Mouse (Mus musculus): ENCODE results near the gene Dgkh. TPM values are rescaled to one million over a fixed set of nuclear protein-coding genes. Genes with fewer than 3 reads are reported as not detected.
A peak's percentile ranks its signal among the peaks of the same experiment; 100 is the strongest.

Dgkh gene
- total RNA-seq (2014; fragmentation: Nextera tagmentation) (1.0 and 1.5 TPM in 2 replicates), total RNA-seq (2017) (1.3 and 1.5 TPM in 2 replicates)

- peak; percentile 76 for ATAC-seq (replicated peaks; ENCODE audit: poor library complexity, severe bottlenecking)
These were observed at the start of gene Dgkh for GRCm38 (mm10) chr14:78732617-78733312. Gene Dgkh (minus strand): TSS chr14:78732776.

- ATAC-seq (replicated peaks; ENCODE audit: poor library complexity, severe bottlenecking) = no peak
These were observed 44.6 kb upstream of the Dgkh start for GRCm38 (mm10) chr14:78777215-78777614.

- ATAC-seq (replicated peaks; ENCODE audit: poor library complexity, severe bottlenecking) = no peak
These were observed 44.1 kb upstream of the Dgkh start for GRCm38 (mm10) chr14:78776659-78777058.

GRCm38 (mm10) chr14:78775699-78776098 lies 43.1 kb upstream of the Dgkh start:
- ATAC-seq (replicated peaks; ENCODE audit: poor library complexity, severe bottlenecking) = no peak

- no peak for ATAC-seq (replicated peaks; ENCODE audit: poor library complexity, severe bottlenecking)
These were observed 42.6 kb upstream of the Dgkh start for GRCm38 (mm10) chr14:78775226-78775625.

GRCm38 (mm10) chr14:78770457-78770856 lies 37.9 kb upstream of the Dgkh start:
- peak; percentile 65 for ATAC-seq (replicated peaks; ENCODE audit: poor library complexity, severe bottlenecking)

GRCm38 (mm10) chr14:78761064-78761463 lies 28.5 kb upstream of the Dgkh start:
- ATAC-seq (replicated peaks; ENCODE audit: poor library complexity, severe bottlenecking) = no peak

- no peak for ATAC-seq (replicated peaks; ENCODE audit: poor library complexity, severe bottlenecking)
These were observed 26.9 kb upstream of the Dgkh start for GRCm38 (mm10) chr14:78759491-78759890.

- no peak for ATAC-seq (replicated peaks; ENCODE audit: poor library complexity, severe bottlenecking)
These were observed 22.7 kb upstream of the Dgkh start for GRCm38 (mm10) chr14:78755316-78755715.

- ATAC-seq (replicated peaks; ENCODE audit: poor library complexity, severe bottlenecking) = peak; percentile 35; the same call in 1 of the 2 replicates
These were observed 16.1 kb upstream of the Dgkh start for GRCm38 (mm10) chr14:78748692-78749091.

- ATAC-seq (replicated peaks; ENCODE audit: poor library complexity, severe bottlenecking) = peak; percentile 79
These were observed 15.5 kb upstream of the Dgkh start for GRCm38 (mm10) chr14:78747969-78748651.

- no peak for ATAC-seq (replicated peaks; ENCODE audit: poor library complexity, severe bottlenecking)
These were observed 14.9 kb upstream of the Dgkh start for GRCm38 (mm10) chr14:78747454-78747853.

- ATAC-seq (replicated peaks; ENCODE audit: poor library complexity, severe bottlenecking) = no peak
These were observed 2.0 kb upstream of the Dgkh start for GRCm38 (mm10) chr14:78734605-78735004.

GRCm38 (mm10) chr14:78734203-78734602 lies 1.6 kb upstream of the Dgkh start:
- peak; percentile 49 for ATAC-seq (replicated peaks; ENCODE audit: poor library complexity, severe bottlenecking)

- ATAC-seq (replicated peaks; ENCODE audit: poor library complexity, severe bottlenecking) = no peak
These were observed 945 bp upstream of the Dgkh start for GRCm38 (mm10) chr14:78733366-78734076.

GRCm38 (mm10) chr14:78731852-78732616 lies 542 bp downstream of the Dgkh start:
- ATAC-seq (replicated peaks; ENCODE audit: poor library complexity, severe bottlenecking) = no peak

- ATAC-seq (replicated peaks; ENCODE audit: poor library complexity, severe bottlenecking) = peak; percentile 33; the same call in 1 of the 2 replicates
These were observed 1.3 kb downstream of the Dgkh start for GRCm38 (mm10) chr14:78731240-78731639.

GRCm38 (mm10) chr14:78725976-78726375 lies 6.6 kb downstream of the Dgkh start:
- no peak for ATAC-seq (replicated peaks; ENCODE audit: poor library complexity, severe bottlenecking)

GRCm38 (mm10) chr14:78725307-78725956 lies 7.1 kb downstream of the Dgkh start:
- no peak for ATAC-seq (replicated peaks; ENCODE audit: poor library complexity, severe bottlenecking)
